Mouse (Mus musculus) megakaryocyte, embryonic 14.5 days (primary cell): ENCODE measurements at regions not wholly inside any gene's neighbourhood (a gene's known extent, or its start where the extent isn't known, plus 50 kb on each side); places are given as distances from the start of the nearest gene placed in this dataset.

Experiments
- H3K27me3 ChIP-seq: replicated peaks from 2 replicates; pipeline ENCODE3; 2012; ENCODE audit warnings: inconsistent platforms
- H3K36me3 ChIP-seq: replicated peaks from 2 replicates; pipeline ENCODE3; 2012; ENCODE audit warnings: low read length, inconsistent platforms, mixed read lengths
- H3K4me1 ChIP-seq: 2 replicates; pipeline ENCODE4 v1.6.1; 2012; ENCODE audit warnings: inconsistent platforms
- H3K4me3 ChIP-seq: replicated peaks from 2 replicates; pipeline ENCODE3; 2012; ENCODE audit warnings: moderate library complexity, mild to moderate bottlenecking, inconsistent platforms
- H3K9me3 ChIP-seq: 2 replicates; pipeline ENCODE4 v1.6.1; 2012; ENCODE audit warnings: inconsistent platforms
- FLI1 ChIP-seq: IDR thresholded peaks from 2 replicates; pipeline ENCODE4 v1.6.1; 2012; ENCODE audit warnings: low read length, inconsistent platforms, mixed read lengths
- GATA1 ChIP-seq: IDR thresholded peaks from 3 replicates; pipeline ENCODE4 v1.6.1; 2012; ENCODE audit warnings: mixed read lengths, low read length, inconsistent platforms, borderline replicate concordance

DNA sequence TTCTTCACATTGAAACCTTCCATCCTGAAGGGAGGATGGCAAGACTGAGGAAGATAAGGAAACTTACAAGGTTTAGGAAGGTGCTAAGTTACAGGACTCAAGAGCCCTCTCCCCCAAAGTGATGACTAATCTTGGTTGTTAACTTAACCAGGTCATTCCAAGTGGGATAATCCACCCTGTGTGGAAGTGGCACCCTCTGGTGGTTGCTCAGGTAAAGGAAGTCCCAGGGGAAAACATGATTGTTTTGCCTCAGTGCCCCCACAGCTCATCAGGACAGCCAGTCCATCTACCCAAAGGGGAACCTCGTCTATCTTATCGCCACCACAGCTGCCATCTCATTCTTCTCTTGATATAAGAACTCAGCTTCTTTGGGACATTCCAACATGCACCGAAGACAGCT lies 244.6 kb upstream of the Npvf start:
- Histone ChIP-seq H3K4me1 (no peaks in the 10 kb centered on the region), H3K27me3 (peaks cover 3% of the 10 kb centered on the region), H3K4me3 (no peak overlapping the region), H3K9me3 (0 out of 2 replicates have a peak, but pooled peaks cover 6% of the 10 kb centered on the region), H3K36me3 (no peaks in the 10 kb centered on the region)
- TF ChIP-seq GATA1 (no peak), FLI1 (no peak)

DNA sequence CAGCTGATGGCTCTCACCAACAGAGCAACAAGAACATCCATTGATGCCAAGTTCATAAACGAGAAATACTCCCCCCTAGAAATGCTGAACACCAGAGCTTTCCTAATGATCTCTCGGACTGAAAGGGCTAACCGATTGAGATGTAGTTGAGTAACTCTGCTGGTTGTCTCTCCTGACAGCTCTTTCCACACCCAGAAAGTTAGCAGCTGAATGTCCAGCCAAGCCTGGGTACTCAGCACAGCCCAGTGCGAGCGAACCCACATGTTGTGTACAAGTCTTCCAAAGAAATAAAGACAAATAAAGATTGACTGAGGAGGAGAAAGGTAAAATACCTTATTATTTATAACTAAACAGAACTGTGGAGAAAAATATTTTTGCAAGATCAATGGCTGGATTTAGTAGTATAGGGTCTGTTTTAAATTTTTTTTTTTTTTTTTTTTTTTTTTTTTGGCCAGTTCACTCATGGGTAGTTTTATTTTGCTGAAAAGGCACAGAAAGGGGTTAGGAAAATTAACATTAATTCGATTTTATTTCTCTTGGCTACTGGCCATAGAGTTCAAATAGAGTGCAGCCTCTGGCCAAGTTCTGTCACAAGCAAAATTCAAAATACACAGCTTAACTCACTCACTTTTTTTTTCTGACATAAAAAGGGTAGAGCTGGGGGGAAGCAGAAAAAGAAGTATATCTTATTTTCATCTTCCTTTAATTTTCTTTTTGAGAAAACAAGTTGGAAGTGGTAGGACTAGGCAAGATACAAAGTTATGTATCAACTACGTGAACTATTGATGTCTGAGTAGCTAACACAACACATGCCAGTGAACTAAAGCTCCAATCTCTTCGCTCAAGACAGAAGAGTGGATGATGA lies 261.2 kb upstream of the Npvf start:
- Histone ChIP-seq H3K36me3 (no peaks in the 10 kb centered on the region), H3K4me3 (no peak overlapping the region), H3K27me3 (peaks cover 3% of the 10 kb centered on the region), H3K9me3 (peaks cover 9% of the 10 kb centered on the region; the same call in 1 of the 2 replicates), H3K4me1 (no peaks in the 10 kb centered on the region)
- TF ChIP-seq GATA1: no peak
- no peak for TF ChIP-seq FLI1

DNA sequence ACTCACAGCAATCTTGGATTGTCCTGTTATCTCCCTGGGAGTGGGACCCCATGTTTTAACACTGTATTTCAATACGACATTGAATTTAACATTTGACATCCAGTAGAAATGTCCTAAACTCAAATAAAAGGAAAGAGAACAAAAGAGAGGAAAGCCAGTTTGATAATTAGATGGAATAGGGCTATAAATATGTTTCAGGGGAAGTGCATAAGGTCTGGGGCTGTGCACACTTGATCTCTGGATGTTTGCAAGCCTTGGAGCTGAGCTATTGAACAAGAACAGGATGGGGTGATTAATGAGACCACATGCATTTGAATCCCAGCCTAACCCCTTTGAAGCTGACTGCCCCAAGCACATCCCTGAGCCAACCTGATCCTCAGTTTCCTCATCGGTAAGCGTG lies 264.0 kb upstream of the Npvf start:
- Histone ChIP-seq H3K4me3 (no peak overlapping the region), H3K4me1 (no peaks in the 10 kb centered on the region)
- TF ChIP-seq FLI1 (no peak), GATA1 (no peak)

DNA sequence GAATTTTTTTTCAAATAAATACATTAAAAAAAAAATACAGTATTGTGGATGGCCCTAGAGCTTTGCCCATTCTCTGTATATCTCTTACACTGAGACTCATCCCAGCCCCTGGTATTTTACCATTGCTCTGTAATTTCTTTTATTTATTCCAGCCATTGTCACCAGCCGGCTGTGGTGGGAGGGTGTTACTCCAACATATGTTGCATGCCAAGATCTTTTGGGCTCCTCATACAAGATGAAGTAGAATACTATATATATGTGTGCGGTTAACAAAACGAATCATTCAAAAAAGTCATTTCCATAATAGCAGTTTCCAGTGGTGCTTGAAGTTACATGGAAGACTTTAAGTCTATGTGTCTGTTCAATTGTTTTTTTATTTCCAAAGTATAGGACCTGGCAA lies 268.0 kb upstream of the Npvf start:
- no peaks in the 10 kb centered on the region for H3K4me1 ChIP-seq
- TF ChIP-seq FLI1: no peak
- no peak for TF ChIP-seq GATA1
- H3K36me3 ChIP-seq: no peaks in the 10 kb centered on the region
- H3K4me3 ChIP-seq: no peak overlapping the region
- H3K27me3 ChIP-seq: peaks cover 1% of the 10 kb centered on the region
- peaks cover 4% of the 10 kb centered on the region for H3K9me3 ChIP-seq

More for the DNA sequence above, 264.0 kb upstream of the Npvf start:
- peaks cover 9% of the 10 kb centered on the region; the same call in 1 of the 2 replicates for H3K9me3 ChIP-seq
- H3K27me3 ChIP-seq: peaks cover 3% of the 10 kb centered on the region
- H3K36me3 ChIP-seq: no peaks in the 10 kb centered on the region

DNA sequence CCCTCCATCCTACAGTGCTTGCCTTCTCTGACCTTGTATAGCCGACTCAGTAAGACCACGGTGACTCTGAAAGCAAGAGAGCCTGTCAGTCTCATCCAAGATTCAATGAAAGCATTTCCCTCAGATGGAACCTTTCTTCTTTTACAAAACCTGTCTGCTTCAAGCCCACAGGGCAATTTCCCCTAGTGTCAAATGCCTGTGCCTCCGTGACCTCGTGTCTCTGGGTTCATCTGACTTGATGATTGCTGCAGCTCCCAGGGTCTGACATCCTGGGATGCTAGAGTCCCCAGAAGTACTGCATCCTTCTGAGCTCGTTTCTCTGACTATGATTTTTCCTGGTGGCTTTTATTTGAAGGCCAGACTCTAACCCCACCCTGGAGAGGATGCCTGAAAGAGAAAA lies 270.3 kb upstream of the Npvf start:
- no peak overlapping the region for H3K4me3 ChIP-seq
- peaks cover 12% of the 10 kb centered on the region for H3K9me3 ChIP-seq
- no peaks in the 10 kb centered on the region for H3K4me1 ChIP-seq
- H3K27me3 ChIP-seq: peaks cover 5% of the 10 kb centered on the region
- no peak for TF ChIP-seq GATA1
- TF ChIP-seq FLI1: no peak
- H3K36me3 ChIP-seq: no peaks in the 10 kb centered on the region

DNA sequence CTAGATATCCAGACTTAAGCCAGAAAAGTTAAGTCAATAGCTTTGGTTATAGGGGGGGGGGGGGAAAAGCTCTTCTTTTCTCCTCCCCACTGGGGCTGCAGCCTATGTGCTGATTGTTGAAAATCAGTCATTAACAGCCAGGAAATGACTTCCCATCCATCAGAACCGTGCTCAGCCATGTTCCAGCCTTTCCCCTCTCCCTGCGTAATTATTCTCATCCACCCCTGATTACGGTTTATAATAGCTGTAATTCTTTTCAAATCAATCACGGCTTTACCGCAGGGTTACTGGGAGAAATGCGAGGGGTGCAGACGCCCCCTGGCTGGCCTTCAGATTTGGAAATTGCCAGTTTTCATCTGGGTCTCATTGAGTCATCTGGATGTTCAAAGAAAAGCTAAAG lies 270.8 kb upstream of the Npvf start:
- H3K27me3 ChIP-seq: peaks cover 5% of the 10 kb centered on the region
- no peak for TF ChIP-seq GATA1
- no peak for TF ChIP-seq FLI1
- peaks cover 12% of the 10 kb centered on the region for H3K9me3 ChIP-seq
- no peak overlapping the region for H3K4me3 ChIP-seq
- H3K36me3 ChIP-seq: no peaks in the 10 kb centered on the region
- H3K4me1 ChIP-seq: no peaks in the 10 kb centered on the region

DNA sequence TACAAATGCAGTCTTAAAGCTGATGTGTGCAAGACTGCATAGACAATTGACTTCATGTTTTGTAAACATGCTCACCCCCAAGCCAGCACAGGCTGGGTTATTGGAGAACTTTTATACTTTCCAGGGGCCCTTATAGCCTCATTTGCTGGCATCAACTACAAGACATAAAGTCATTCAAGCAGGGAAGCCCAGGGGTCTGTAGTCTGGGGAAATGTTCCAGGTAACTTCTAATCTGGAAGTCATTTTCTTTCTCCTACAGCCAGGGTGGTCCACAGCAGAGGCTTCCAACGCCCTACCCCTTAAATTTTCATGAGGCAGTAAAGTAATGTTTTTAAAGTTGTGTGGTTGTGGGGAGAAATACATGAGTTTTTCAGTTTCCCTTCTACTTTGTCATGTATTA lies 272.1 kb upstream of the Npvf start:
- Histone ChIP-seq H3K4me1 (no peaks in the 10 kb centered on the region), H3K4me3 (no peak overlapping the region), H3K27me3 (peaks cover 5% of the 10 kb centered on the region), H3K9me3 (peaks cover 16% of the 10 kb centered on the region), H3K36me3 (no peaks in the 10 kb centered on the region)
- TF ChIP-seq GATA1: no peak
- TF ChIP-seq FLI1: no peak

DNA sequence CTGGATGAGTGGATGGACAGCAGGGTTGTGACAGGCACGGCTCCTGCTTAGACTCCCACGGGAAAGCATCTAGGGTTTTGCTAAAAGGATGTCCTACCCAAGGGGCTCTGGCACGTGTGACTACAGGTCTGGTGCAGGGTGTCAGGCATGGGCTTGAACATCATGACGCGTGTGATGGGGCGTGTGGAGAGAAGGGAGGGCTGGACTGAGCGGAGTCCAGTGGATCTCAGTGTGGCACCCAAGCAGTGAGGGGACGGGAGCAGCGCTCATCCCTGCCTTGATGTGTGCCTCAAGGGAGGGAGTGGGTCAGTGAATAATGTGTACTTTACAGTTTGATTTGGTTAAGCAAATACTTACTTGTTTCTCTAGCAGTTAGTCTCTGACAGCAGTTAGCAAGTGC lies 275.3 kb upstream of the Npvf start:
- Histone ChIP-seq H3K9me3 (peaks cover 16% of the 10 kb centered on the region), H3K4me3 (peak overlapping the region; percentile 14), H3K36me3 (no peaks in the 10 kb centered on the region), H3K27me3 (peaks cover 5% of the 10 kb centered on the region), H3K4me1 (no peaks in the 10 kb centered on the region)
- no peak for TF ChIP-seq GATA1
- TF ChIP-seq FLI1: no peak

DNA sequence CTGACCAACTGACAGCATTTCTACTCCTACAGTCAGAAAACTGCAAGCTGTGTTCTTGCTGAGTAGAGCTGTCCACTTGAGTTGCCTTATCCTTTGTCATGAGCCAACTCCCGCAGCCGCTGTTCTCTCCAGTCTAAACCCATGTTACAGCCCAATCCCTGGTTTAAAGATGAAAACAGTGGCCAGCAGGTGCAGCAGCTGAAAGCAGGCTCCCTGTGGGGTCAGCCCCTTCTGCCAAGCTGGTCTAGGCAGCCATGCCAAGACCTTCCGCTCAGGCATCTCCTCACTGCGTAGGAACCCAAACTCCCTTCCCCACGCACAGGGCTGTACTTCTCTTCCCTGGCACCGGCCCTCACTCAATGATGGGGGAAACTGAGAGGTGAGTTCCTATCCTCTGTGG lies 279.3 kb upstream of the Npvf start:
- Histone ChIP-seq H3K27me3 (peaks cover 7% of the 10 kb centered on the region), H3K9me3 (peaks cover 9% of the 10 kb centered on the region; the same call in 1 of the 2 replicates), H3K4me1 (no peaks in the 10 kb centered on the region), H3K36me3 (no peaks in the 10 kb centered on the region), H3K4me3 (no peak overlapping the region)
- TF ChIP-seq FLI1: no peak
- no peak for TF ChIP-seq GATA1

DNA sequence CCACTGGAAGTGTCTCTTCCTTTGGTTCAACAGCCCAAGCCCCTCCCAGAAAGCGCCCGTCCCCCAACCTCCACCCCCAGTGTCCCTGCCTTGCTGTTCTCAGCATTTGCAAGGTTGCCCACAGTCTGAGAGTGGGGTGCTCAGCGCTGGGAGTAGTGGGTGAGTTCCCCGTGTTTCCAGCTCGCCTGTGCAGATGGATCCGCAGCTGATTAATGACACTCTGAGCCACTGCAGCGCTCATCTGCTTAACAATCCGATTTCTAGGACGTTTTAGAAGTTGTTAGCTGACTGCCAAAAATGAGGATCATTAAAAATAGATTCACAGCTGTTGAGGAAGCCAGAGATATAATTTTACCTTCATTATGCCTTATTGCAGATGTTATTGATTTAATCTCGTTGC lies 280.0 kb upstream of the Npvf start:
- no peaks in the 10 kb centered on the region for H3K36me3 ChIP-seq
- H3K9me3 ChIP-seq: peaks cover 7% of the 10 kb centered on the region; the same call in 1 of the 2 replicates
- no peak overlapping the region for H3K4me3 ChIP-seq
- TF ChIP-seq FLI1 (no peak), GATA1 (no peak)
- H3K4me1 ChIP-seq: no peaks in the 10 kb centered on the region
- H3K27me3 ChIP-seq: peaks cover 6% of the 10 kb centered on the region

DNA sequence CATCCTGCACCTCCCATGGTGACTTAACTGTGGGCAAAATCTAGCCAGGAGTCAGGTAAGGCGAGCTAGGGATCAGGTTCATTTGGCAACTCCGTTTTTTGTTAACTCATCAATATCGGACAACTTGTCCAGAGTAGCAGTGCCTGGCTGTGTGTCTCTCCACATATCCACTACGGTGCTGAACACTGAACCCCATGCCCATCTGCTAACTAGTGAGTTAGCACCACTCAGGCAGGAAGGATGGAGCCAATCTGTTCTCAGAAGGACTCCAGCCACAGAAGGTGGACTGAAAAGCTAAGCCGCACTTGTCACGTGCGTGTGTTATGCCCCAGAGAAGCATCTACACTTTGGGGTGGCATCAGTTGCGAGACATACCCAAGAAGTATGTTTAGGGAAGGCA lies 282.1 kb upstream of the Npvf start:
- no peak for TF ChIP-seq GATA1
- TF ChIP-seq FLI1: no peak
- H3K4me1 ChIP-seq: no peaks in the 10 kb centered on the region
- H3K9me3 ChIP-seq: no peaks in the 10 kb centered on the region

More for the DNA sequence above, 282.1 kb upstream of the Npvf start:
- H3K4me3 ChIP-seq: no peak overlapping the region
- H3K36me3 ChIP-seq: no peaks in the 10 kb centered on the region
- peaks cover 3% of the 10 kb centered on the region for H3K27me3 ChIP-seq
